Mouse (Mus musculus) lung, adult 2 months (tissue): ENCODE results near the gene Foxp1. TPM values are rescaled to one million over a fixed set of nuclear protein-coding genes. Genes with fewer than 3 reads are reported as not detected.

Experiments used
- DNase-seq: peaks from one replicate; pipeline ENCODE4 v3.0.0; 2022
- H3K4me1 ChIP-seq: fragments of 200-500 bp; 2 replicates; pipeline ENCODE4 v1.6.1; 2011; ENCODE audit warnings: low read length; ENCODE audit not compliant: control insufficient read depth, insufficient read depth
- H3K4me3 ChIP-seq: fragments of 200-500 bp; replicated peaks from 2 replicates; pipeline ENCODE3; 2011; ENCODE audit warnings: low read depth, mild to moderate bottlenecking, control low read depth, low read length; ENCODE audit errors: extremely low read depth
- CTCF ChIP-seq: fragments of 200-500 bp; IDR thresholded peaks from 2 replicates; pipeline ENCODE4 v1.5.1; 2011; ENCODE audit warnings: mild to moderate bottlenecking, low read length, control low read depth; ENCODE audit not compliant: insufficient read depth
- POLR2A ChIP-seq: fragments of 200-500 bp; IDR thresholded peaks from 2 replicates; pipeline ENCODE4 v1.6.1; 2011; ENCODE audit warnings: low read depth, mild to moderate bottlenecking, control low read depth, low read length, borderline replicate concordance; ENCODE audit errors: extremely low read depth
- WGBS: fragments of 180-500 bp; shearing (Covaris S2); methylation state at CpG from one replicate; pipeline ENCODE4 v1.1.7; 2018; 5-methylcytosine and 5-hydroxymethylcytosine counted together
- polyA plus RNA-seq: library from polyadenylated mRNA; depleted of rRNA; stranded (reverse); fragments of >200 nt; gene quantifications from 2 replicates; pipeline ENCODE4 v1.2.3, GENCODE M21; 2012

Foxp1 gene
- polyA plus RNA-seq, 1 experiment, result 135 TPM

DNA sequence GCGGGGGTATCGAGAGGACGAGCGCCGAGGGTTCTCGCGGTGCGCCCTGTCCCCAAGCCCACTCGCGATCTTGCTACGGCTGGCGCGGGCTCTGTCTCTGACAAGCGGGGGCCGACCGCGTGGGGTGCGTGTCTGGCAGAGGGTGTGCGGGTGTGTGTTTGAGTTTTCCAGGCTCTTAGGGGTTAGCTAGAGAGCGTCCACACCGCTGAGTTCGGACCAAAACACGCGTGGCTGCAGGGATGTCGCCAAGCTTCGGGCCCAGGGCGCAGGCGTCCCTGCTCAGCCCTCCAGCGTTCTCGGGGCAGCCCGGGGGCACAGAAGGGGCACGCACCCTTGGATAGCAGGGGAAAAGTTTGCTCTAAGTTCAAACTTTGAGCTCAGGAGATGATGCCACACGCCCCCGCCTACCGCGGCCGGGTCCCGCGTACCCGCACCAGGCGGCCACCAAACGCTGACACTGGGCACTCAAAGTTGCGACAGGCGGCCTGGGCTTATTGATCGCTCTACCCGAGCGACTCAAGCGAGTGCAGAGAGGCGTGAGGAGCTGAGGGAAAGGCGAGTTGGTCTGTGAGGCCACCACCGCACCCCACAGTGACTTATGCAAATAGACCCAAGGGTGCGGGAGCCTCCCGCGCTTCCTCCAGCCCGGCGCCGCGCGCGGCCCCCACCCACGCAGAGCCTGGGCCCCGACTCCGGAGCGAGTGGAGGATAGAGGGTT, 721 bp downstream of the Foxp1 start:
- TF ChIP-seq CTCF (no peak), POLR2A (no peak)
- under 1% methylated on average over 64 of the region's 64 CpGs for WGBS
- Histone ChIP-seq H3K4me1 (no peaks in the 10 kb centered on the region), H3K4me3 (peak overlapping the region; percentile 90)
- peak; percentile 74 for DNase-seq

DNA sequence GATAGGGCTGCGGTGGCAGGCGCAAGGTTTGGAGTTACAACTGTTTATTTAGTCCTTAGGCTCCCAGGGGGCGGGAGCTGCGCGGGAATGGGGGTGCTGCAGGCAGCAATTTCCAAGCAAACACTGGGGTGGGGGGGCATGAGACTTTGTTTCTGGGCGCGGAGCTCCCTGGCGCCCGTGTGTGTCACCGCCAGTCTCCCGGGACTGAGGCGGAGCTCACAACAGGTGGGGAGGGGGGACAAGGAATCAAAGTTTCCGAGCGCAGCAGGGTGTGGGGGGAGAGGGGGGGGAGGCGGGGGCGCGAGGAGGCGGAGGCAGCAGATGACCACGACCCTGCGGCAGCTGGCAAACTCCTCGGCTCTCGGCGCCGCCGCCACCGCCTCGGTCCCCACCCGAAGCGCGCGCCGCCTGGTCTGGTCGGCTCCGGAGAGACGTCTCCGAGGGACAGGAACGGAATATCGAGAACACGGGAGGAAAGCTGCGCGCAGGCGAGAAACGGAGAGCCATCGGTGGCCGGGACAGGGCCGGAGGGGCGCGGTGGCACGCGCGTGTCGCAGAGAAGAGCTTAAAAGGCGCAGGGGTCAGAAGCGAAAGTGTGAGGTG, 1.4 kb downstream of the Foxp1 start:
- no peaks in the 10 kb centered on the region for H3K4me1 ChIP-seq
- DNase-seq, result peak; percentile 79
- under 1% methylated on average over 50 of the region's 54 CpGs for WGBS
- H3K4me3 ChIP-seq, result peak overlapping the region; percentile 90
- TF ChIP-seq CTCF (no peak), POLR2A (peak; percentile 50; the same call in 1 of the 2 replicates)

DNA sequence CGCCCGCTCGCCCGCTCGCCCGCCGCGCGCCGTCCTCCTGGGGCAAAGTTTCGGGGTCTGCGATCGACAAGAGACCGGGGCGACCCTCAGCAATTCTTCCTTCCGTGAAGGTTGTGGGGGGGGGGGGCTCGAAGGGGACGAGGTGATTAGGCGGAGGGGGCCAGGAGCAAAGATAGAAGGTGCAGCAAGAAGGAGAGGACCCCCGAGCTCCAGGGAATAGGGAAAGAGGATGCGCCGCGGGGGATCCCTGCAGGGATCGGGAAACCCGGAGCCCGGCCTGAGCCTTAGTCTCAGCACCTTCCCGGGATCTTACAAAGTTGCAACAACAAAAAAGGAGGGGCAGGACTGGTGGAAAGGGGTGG, 1.9 kb downstream of the Foxp1 start:
- TF ChIP-seq POLR2A, result no peak
- TF ChIP-seq CTCF, result no peak
- Histone ChIP-seq H3K4me1 (no peaks in the 10 kb centered on the region), H3K4me3 (peak overlapping the region; percentile 90)
- no peak for DNase-seq
- WGBS, result 0% methylated on average over 25 of the region's 27 CpGs

- Histone ChIP-seq H3K4me3 (peak overlapping the region; percentile 90), H3K4me1 (no peaks in the 10 kb centered on the region)
- DNase-seq, result peak; percentile 51
- 9% methylated on average over 28 of the region's 38 CpGs for WGBS
- TF ChIP-seq POLR2A, result no peak
- TF ChIP-seq CTCF, result no peak
Measured at GRCm38 (mm10) chr6:99519806-99520675, 2.5 kb downstream of the Foxp1 start.

GRCm38 (mm10) chr6:99519052-99519451, 3.5 kb downstream of the Foxp1 start:
- H3K4me1 ChIP-seq, result no peaks in the 10 kb centered on the region
- no peak overlapping the region for H3K4me3 ChIP-seq
- TF ChIP-seq POLR2A (no peak), CTCF (no peak)
- DNase-seq, result no peak
- WGBS, result 53% methylated on average over 4 of the region's 4 CpGs

- no peaks in the 10 kb centered on the region for H3K4me1 ChIP-seq
- no peak for DNase-seq
- 89% methylated on average over 7 of the region's 7 CpGs for WGBS
- no peak overlapping the region for H3K4me3 ChIP-seq
- TF ChIP-seq CTCF (no peak), POLR2A (no peak)
Measured at GRCm38 (mm10) chr6:99515667-99516199, 6.8 kb downstream of the Foxp1 start.

GRCm38 (mm10) chr6:99511862-99512261, 10.7 kb downstream of the Foxp1 start:
- WGBS, result 57% methylated on average over 6 of the region's 6 CpGs
- TF ChIP-seq CTCF, result no peak
- no peak for DNase-seq

DNA sequence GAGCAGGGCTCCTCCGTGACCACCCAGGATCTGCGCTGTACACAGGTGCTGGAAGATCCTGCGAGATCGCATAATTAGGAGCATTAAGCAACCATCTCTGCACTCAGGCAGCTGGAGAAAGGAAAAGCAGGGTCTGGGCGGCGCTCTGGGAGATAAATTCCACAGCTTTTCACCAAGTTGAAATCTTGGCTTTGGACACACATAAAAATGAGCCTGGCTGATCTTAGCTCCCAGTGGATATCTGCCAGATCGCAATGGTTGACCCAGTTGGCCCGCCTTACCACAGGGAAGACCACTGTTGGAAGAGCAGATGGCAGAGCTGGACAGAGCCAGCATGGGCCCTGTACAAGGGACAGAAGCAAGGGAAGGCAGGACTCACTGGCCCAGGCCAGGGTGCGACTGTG, 13.3 kb downstream of the Foxp1 start:
- no peak for TF ChIP-seq CTCF
- TF ChIP-seq POLR2A, result no peak
- DNase-seq, result no peak
- WGBS, result 77% methylated on average over 9 of the region's 9 CpGs
- H3K4me1 ChIP-seq, result no peaks in the 10 kb centered on the region
- no peak overlapping the region for H3K4me3 ChIP-seq

More at GRCm38 (mm10) chr6:99511862-99512261, 10.7 kb downstream of the Foxp1 start:
- Histone ChIP-seq H3K4me1 (no peaks in the 10 kb centered on the region), H3K4me3 (no peak overlapping the region)

GRCm38 (mm10) chr6:99506816-99507215, 15.7 kb downstream of the Foxp1 start:
- 76% methylated on average over 6 of the region's 6 CpGs for WGBS
- no peak for DNase-seq
- H3K4me1 ChIP-seq, result no peaks in the 10 kb centered on the region
- TF ChIP-seq CTCF (peak; percentile 22; the same call in 1 of the 2 replicates), POLR2A (no peak)
- H3K4me3 ChIP-seq, result no peak overlapping the region
